Mouse (Mus musculus) ovary, postnatal 10 days (tissue): ENCODE data around the gene Tmod2.

Experiments
- DNase-seq: peaks from one replicate; pipeline ENCODE4 v3.0.0; 2022; ENCODE audit warnings: low spot score

Gene Tmod2

GRCm38 (mm10) chr9:75600166-75600934 is 10.8 kb downstream of the Tmod2 start:
- no peak for DNase-seq

- DNase-seq: no peak
Measured at GRCm38 (mm10) chr9:75599191-75599841, 11.8 kb downstream of the Tmod2 start.

DNA sequence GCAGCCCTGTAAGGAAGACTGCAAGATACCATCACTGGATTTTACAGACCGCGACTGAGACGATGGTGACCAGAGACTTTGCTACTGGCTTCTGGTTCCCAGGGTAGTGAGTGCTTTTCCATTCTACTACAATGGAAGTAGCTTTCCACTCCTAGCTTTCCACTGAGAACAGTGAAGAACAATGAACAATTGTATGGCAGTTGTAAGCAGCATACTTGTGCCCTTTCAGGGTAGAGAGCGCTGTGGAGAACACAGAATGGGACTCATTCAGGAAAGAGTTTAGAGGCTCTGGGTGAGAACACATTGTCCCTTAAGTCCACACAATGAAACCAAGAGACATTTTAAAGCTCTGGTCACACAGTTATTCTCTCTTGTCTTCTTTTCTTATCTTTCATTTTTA is 13.5 kb downstream of the Tmod2 start:
- DNase-seq: no peak

DNA sequence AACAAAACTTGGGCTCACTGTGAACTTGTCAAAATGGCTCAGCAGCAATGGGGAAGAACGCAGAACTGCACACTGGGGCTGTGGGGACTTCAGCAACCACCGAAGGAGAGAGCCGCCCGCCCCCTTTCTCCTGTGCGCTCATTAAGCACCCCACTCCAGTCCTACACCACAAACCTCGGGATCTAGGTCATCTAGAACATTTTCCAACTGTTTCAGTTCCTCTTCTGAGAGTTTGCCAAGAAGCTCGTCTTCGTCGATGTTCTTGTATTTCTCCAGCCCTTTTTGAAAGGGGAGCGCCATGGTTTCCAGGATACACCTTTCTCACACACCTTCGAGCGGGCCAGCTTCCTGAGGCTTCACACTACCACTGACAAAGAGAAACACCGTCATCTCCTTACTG is 14.1 kb downstream of the Tmod2 start:
- no peak for DNase-seq

DNA sequence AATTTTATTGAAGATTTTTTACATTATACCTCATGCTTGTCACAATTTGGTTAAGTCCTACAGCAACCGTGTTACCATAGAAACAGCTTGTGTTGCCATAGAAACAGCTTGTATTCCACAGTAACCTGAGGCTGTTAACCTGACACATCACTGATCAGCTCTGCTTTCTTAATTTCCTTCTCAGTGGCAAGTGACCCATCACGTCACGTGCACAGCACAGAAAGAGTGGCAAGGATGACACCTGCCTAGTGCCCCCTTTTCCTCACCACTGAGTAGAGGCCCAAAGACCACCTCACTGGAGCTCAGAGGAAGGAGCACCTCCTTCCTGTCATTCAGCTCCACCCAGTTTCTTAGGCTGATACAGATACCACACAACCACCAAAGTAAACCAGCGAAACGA is 17.6 kb downstream of the Tmod2 start:
- DNase-seq: no peak

- DNase-seq: no peak
Measured at GRCm38 (mm10) chr9:75589850-75590790, 21.0 kb downstream of the Tmod2 start.

- no peak for DNase-seq
Measured at GRCm38 (mm10) chr9:75581694-75582350, 29.3 kb downstream of the Tmod2 start.

DNA sequence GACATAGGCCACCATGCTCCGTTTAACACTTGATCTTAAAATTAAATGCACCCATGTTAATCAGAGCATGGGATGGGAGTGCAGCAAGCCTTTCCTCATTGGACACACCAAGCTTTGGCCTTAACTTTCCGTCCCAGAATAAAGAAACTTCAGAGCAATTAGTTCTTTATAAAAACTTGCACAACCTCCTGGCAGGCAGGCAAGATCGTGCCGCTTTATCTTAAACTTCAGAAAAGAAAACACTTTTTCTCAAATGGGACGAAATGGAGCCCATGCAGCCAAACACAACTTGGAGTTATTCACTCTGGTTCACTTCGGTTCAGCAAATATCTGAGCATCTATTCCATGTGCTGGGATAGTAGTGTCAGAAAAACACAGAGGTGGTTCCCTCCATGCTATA is 31.8 kb downstream of the Tmod2 start:
- DNase-seq: no peak

DNA sequence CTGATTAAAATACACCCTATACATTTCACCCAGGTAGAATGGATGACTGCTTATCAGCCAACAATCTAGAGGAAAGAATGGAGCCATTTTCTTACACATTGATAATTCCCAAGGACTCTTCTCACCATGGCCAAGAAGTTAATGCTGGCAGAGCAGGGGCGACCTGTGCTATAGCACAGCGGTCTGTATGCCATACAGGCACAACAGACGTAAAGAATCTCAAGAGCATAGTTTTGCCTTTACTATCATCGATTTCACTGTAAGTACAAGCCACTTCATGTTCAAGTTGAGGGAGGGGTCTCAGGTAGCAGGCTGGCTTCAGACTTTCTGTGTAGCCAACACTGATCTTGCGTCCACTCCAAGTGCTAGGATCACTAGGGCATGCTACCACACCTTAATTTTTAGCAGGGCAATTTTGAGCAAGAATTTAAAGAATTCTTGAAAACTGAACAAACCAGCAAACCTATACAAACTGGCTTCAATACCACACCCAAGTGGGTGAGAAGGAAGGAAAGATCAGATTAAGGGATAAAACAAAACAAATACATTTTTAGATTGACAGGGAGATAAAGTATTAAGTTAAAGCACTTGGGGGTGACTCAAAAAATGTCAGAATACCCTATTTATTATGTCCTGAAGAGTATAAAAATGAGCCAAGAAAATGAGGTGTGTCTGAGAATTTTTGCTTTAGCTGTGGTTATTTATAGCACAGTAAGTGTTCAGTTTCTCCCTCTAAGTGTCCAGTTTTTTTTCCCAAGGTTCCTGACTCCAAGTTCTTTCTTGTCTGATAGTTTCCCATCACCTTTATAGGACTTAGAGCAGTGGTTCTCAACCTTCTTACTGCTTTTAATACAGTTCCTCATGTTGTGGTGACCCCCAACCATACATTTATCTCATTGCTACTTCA is 39.8 kb downstream of the Tmod2 start:
- no peak for DNase-seq

- DNase-seq: no peak
Measured at GRCm38 (mm10) chr9:75568399-75568798, 42.7 kb downstream of the Tmod2 start.

DNA sequence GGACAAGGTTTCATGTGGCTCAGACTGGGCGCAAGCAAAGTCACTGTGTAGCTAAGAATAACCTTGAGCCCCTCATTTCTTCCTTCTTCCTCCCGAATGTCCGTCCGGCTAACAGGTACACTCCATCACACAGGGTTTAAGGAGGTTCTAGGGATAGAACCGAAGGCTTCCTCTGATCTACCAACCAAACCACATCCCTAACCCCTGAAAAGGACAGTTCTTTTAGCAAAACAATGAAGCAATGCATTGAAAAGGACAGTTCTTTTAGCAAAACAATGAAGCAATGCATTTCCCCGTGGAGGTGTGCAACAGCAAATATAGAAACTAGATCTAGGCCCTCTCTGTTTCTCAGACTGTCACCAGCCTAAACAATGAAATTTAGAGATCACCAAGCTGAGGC is 46.2 kb downstream of the Tmod2 start:
- no peak for DNase-seq

DNA sequence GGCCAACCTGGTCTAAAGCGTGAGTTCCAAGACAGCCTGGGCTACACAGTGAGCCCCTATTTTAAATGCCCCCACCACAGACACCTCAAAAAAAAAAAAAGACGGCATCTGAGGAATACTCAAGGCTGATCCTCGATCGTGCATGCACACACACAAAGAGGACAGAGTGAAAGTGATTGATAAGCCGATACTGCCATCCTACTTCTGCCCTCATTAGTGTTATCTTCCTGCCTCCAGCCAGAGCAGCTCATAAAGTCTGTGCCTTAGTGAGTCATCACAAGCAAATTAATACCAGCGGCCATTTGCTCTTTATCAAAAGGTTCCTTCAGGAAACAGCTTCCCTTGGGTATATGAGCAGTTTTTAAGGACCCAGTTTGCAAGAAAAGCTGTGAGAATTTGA is 47.5 kb downstream of the Tmod2 start:
- no peak for DNase-seq

DNA sequence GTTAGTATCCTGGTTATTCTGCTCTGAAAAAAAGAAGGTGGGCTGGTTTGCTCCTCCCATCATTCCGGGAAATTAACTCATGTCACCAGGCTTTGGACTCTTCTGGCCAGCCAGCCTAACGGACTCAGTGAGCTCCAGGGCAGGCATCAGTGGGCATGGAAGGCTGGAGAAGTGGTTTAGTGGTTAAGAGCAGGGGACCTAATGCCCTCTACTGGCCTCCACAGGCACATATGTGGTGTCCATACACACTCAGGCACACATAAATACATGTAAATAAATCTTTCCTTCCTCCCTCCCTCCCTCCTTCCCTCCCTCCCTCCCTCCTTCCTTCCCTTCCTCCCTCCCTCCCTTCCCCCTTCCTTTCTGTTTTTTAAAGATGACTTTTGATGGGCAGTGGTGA is 47.9 kb downstream of the Tmod2 start:
- no peak for DNase-seq

GRCm38 (mm10) chr9:75561040-75561669 is 50.0 kb downstream of the Tmod2 start:
- no peak for DNase-seq

DNA sequence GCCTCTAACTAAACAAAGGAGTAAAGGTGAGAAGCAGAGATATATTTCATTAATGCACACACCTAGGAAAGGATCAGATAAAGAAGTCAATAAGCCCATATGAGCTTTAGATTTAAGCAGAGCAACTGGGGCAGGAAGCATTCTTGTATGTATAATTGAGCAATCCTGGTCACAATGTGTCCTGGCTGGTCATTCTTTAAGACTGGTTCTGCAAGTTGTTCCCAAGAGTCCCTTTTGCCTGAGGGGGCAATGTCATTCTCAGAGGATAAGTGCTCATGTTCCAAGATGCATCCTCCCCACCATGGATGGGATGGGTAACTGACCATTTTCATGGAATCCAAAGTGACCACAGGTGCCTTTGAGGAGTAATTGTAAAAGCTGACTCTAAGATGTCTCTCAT is 50.8 kb downstream of the Tmod2 start:
- no peak for DNase-seq

- DNase-seq: peak; percentile 92
Measured at GRCm38 (mm10) chr9:75559512-75560012, 51.6 kb downstream of the Tmod2 start, which contains the start of gene Tmod3. TSS of gene Tmod3 (minus strand) at chr9:75559657.

GRCm38 (mm10) chr9:75558812-75559511 is 52.2 kb downstream of the Tmod2 start:
- DNase-seq: peak; percentile 33

- DNase-seq: no peak
Measured at GRCm38 (mm10) chr9:75558360-75558759, 52.8 kb downstream of the Tmod2 start.

- DNase-seq: no peak
Measured at GRCm38 (mm10) chr9:75553719-75554118, 57.4 kb downstream of the Tmod2 start.

DNA sequence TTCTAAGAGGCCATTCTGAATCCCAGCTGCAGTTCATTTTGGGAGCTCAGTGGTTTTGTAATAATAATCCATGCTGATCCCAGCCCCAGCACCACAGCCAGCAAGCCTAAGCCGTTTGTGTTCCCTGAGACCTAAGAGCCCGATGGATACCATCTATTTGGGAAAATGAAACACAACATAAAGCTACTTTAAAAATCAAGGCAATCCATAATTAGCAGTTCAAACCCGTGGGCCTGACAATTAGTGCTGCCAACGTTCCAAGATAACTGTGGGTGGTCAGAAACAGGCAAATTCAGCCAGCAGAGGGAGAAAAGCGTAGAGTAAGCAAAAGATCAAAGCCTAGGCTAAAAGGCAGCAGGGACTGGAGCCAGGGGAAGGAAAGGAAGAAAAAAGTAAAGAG is 59.8 kb downstream of the Tmod2 start:
- no peak for DNase-seq
